Mouse (Mus musculus) kidney, adult 11 months (tissue): ENCODE measurements around the gene Prcd.

ENCODE experiments used
- DNase-seq: peaks from one replicate; pipeline ENCODE4 v3.0.0; 2022

Gene Prcd

GRCm38 (mm10) chr11:116669787-116670365 lies 16.5 kb downstream of the Prcd start:
- DNase-seq, result no peak

DNA sequence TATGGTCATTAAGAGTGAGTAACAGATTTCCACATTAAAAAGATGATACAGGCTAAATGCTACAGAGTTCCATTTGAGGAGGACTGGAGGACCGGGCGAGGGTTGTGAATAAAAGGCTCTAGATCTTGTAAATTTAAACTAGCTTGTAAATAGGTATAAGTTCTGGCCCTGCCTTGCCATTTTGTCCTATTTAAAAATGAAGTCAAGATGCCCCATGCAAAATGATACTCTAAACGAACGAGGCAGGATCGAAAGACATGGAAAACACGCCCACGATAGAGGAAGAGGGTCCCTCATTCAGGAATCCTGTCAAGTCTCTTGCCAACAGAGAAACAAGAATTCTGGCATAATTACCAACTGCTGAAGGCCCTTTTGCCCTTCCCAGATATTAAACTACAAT lies 17.1 kb downstream of the Prcd start:
- DNase-seq, result no peak

DNA sequence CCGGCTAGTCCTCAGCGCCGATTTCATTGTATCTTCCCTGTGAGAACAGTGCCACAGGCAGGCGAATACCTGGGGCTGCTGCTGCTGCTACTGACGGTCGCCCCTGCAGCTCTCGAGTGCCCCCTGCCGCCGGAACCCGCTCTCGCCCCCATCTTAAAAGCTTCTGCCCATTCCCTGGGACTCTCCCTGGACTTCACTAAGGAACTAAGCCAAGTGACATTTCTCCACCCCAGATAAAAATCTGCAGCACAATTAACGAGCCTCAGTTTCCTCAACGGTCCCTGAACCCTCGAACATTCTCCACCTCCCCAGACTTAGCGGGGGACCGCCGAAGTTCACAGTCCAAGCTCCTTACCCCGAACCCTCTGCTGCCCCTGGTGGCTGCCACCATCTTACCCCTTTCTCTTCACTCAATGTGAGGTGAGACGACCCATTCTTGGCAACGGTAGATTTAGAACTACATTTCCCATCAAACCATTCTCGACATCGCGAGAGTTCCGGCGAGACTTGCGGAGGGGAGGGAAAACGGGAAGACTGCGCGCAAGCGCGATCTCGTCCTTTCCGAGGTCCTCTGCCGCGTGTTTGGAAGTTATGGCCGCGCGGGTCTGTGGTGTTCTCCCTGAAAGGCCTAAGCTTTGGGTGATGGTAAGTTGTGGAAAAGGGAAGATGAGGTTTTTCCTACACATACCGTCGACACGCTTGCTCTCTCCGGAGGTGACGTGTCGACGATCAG lies 17.9 kb downstream of the Prcd start:
- DNase-seq, result peak; percentile 98

DNA sequence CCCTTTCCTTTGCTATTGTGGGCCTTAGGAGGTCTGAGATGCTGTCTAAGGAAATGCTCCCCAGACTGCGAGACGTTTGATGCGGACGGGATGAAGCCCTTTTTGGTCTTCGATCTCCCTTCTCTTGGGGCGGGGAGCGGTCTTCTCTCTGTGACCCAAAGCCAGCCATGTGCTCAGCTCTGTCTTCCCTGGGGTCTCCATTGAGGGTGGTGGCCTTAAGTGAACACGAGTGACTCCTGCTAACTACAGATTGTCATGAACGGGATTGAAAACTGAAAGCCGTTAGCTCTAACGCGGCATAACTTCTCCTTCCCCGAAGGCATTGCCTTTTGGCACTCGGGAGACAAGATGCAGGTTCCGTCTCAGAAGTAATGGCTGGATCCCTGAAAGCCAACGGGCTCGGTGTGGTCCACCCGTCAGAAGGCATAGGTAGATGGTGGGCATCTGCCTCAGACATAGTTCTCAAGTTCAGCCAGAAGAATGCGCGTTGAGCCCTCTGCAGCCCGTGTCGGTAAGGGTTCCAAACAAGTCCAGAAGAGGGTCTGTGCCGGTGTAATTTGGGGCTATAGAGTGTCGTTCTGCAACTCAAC lies 18.6 kb downstream of the Prcd start:
- peak; percentile 45 for DNase-seq

- DNase-seq, result no peak
These were observed 19.3 kb downstream of the Prcd start for GRCm38 (mm10) chr11:116672595-116672994.

- no peak for DNase-seq
These were observed 20.1 kb downstream of the Prcd start for GRCm38 (mm10) chr11:116673410-116673809.

- peak; percentile 96 for DNase-seq
These were observed 21.5 kb downstream of the Prcd start for GRCm38 (mm10) chr11:116674616-116675379.

- DNase-seq, result peak; percentile 91
These were observed 22.1 kb downstream of the Prcd start for GRCm38 (mm10) chr11:116675429-116675828.

DNA sequence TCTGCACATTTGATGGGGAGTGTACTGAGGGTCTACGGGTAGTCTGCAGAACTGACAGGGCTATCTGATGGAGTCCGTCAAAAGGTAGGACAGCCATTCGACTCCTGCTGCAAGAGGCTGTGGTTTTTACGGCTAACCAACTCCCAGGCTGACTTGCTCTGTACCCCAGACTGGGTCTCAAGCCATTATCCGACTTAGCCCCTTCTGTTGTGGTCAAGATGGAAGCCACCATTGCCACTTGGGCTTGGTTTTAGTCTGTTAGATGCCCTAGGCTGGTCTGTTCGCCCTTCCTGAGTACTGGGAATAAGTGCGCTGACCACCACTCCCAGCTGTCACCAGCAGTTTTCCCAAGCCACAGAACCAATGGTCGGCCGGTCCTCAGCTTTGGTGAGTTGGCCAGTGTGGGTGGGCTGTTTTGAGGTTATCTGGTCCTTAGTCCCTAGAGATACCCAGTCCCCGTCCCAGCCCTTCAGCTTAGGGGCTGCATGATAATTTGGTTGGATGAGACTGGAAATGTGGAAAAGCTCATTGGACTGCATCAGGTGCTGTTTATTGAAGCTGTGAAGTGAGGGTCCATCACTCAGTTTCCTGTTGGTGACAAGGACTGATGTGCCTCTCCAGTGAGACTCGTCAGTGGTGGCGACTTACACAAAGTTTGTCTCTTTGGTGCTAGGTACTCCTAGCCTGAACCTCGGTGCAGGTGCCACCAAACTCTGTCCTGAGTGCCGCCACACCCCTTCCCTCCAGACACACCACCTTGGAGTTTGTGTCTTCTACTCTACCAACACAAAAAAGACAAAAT lies 23.0 kb downstream of the Prcd start:
- DNase-seq, result no peak

DNA sequence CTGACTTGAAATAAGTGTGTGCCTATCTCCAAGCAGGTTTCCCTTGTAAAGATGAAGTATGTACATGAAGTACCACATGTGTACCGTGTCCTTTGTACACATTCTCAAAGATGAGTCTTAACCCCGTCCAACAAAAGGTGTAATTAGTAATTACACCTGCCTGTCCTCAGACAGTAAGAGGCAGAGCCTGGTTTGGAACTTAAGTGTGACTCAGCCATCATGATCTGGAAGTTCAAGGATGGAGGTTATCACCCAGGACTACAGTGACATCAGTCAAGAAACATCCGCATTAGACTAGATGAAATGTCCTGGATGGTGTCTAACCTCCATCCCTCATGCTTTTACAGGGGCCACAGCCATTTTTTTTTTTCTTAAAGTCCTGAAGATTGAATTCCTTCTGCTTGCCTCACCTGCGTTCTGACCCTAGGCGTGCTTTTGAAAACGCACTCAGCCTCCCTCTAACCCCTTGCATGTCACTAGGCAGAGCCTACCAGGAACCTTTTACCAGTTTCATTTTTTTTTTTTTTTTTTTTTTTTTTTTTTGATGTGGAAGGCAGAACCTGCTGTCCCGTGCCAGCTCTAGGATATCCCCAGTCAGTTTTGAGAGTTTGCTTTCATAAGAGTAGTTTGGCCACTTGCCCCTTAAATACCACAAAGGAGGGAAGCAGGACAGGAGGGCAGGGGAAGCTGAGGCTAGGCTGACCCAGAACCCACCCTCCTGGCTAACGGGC lies 24.5 kb downstream of the Prcd start:
- DNase-seq, result no peak

DNA sequence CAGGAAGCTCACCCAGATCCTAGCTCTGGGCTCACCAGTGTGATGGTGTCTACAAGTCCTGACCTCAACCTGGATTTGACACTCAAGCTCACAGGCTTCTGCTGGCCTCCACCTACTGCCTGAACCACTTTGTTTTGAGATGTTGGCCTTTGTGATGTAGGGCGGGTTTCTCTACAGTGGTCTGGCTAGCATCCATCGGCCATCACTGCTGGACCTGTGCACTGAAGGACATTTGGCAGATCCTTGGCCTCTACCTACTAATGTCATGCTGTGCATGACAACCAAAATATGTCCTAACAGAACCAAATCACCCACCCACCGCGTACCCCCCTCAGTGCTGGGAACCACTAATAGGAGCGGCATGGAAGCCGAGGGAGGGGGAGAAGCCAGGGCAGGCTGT lies 25.8 kb downstream of the Prcd start:
- DNase-seq, result no peak

DNA sequence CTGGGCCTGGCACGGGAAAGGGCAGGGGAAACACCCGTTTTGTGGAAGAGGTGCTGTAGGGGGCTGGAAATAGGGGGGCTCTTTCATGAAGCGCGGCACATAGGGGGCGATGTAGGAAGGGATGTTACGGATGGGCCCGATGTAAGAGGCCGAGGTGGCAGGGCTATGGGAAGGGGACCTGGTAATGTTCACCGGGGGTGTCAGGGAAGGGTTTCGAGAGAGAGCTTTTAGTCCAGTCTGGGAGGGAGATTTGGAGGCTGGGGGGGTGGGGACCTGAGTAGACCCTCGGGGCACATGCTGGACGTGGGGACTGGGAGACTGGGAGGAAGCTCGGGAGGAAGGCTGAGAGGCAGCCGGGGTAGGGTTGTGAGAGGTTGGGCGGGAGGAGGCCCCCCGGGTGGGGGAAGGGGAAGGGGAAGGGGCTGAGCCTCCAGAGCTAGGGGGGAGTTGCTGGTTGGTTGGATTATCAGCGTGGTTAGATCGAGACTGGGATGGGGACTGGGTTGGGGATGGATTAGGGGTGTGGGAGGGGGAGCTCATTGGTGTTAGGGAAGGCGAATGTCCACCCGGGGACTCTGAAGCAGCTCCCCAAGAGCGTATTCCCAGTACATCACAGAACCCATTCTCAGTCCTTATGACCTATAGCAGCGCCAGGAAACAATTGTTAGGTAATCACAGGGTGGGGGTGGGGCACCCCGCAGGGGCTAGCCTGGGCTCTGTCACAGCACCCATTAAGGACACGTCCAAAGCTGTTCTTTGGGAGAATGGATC lies 27.2 kb downstream of the Prcd start:
- no peak for DNase-seq

- no peak for DNase-seq
These were observed 27.8 kb downstream of the Prcd start for GRCm38 (mm10) chr11:116681147-116681546.

GRCm38 (mm10) chr11:116682501-116683144 lies 29.3 kb downstream of the Prcd start:
- DNase-seq, result peak; percentile 89

GRCm38 (mm10) chr11:116683777-116684176 lies 30.4 kb downstream of the Prcd start:
- peak; percentile 85 for DNase-seq

- peak; percentile 57 for DNase-seq
These were observed 32.4 kb downstream of the Prcd start for GRCm38 (mm10) chr11:116685729-116686128.

DNA sequence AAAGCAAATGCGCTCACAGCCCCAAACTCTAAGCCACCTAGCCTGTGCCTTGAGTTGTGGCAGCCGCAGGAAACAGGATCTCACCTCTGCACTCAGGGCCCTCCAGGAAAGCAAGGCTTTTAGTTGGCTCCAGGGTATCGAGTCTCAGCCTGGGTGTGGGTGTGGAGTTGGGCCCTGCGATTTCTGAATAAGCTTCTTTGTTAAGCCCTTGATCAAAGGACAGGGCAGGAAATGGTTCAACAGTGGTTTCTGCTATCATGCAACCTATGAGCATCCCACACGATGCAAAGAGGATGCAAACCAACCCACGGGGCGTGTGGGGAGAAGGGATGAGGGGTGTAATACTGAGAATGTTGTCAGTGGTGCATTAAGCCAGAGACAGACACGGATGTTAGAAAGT lies 34.6 kb downstream of the Prcd start:
- DNase-seq, result no peak

GRCm38 (mm10) chr11:116689622-116690021 lies 36.3 kb downstream of the Prcd start:
- no peak for DNase-seq

GRCm38 (mm10) chr11:116690701-116691575 lies 37.6 kb downstream of the Prcd start:
- peak; percentile 80 for DNase-seq

DNA sequence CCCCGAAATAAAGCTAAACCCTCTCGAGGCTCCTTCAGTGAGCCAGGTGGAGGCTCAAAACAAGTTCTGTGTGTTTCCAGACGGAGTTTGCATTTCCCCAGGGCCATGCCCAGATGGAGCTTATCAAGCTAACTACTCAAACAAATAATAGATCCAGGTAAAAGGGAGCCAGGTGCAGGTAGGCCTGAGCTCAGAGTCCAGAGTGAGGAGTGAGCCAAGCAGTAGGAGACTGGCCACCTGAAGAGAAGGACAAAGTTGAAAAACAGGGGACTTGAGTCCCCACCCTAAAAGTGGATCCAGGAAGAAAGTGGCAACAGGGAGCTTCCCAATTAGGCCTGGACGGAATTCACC lies 40.5 kb downstream of the Prcd start:
- peak; percentile 40 for DNase-seq
